In genomic region chr1:135258380-135259127, GRCm38 (mm10) we compare ENCODE assay signal across 9 mouse cellular contexts. TPM values are rescaled to one million over a fixed set of nuclear protein-coding genes. Genes with fewer than 3 reads are reported as not detected.
DNase-seq lines count a peak whose midpoint lies in the region; ATAC-seq lines count a peak whose summit lies in the region.
"Had no signal": no experiment of that assay in that cellular context is flagged by ENCODE, and none has a peak within 500 bp of the region (broad histone marks: within the 10 kb centered on the region; RNA-seq: fewer than 3 reads in every experiment).

Gene Elf3, minus strand, starts transcription at chr1:135258568.

- peak; percentile 70 for ATAC-seq in hindbrain, embryonic 13.5 days (ENCODE audit: low FRiP score)
- ATAC-seq in limb, embryonic 15.5 days (ENCODE audit: insufficient number of reproducible peaks, low FRiP score, low TSS enrichment, low read depth) = peak; percentile 30
- 0 out of 2 replicates have a peak, but pooled peaks have one; percentile 3 for ATAC-seq in monocyte, adult 5-6 weeks (replicated peaks; ENCODE audit: insufficient number of reproducible peaks, low FRiP score, low TSS enrichment, poor library complexity, severe bottlenecking)
- ATAC-seq in CD4-positive, CD25-positive, alpha-beta regulatory T cell, adult 4 months = no peak

- peaks cover 10% of the 10 kb centered on the region for H3K4me1 ChIP-seq in hindbrain, embryonic 13.5 days (replicated peaks)
- peaks cover 26% of the 10 kb centered on the region for H3K4me1 ChIP-seq in limb, embryonic 15.5 days

- 0 out of 2 replicates have a peak within 1 kb of the TSS, but pooled peaks have one; percentile 26 for H3K27ac ChIP-seq in hindbrain, embryonic 13.5 days
- H3K27ac ChIP-seq in limb, embryonic 15.5 days = peak within 1 kb of the TSS; percentile 81

- peak within 1 kb of the TSS; percentile 46 for H3K4me2 ChIP-seq in hindbrain, embryonic 13.5 days
- peak within 1 kb of the TSS; percentile 60 for H3K4me2 ChIP-seq in limb, embryonic 15.5 days

- peak within 1 kb of the TSS; percentile 49; the same call in 1 of the 2 replicates for H3K9ac ChIP-seq in hindbrain, embryonic 13.5 days
- H3K9ac ChIP-seq in limb, embryonic 15.5 days = no peak within 1 kb of the TSS

- H3K9me3 ChIP-seq in hindbrain, embryonic 13.5 days = no peaks in the 10 kb centered on the region
- H3K9me3 ChIP-seq in limb, embryonic 15.5 days = no peaks in the 10 kb centered on the region
- H3K9me3 ChIP-seq: G1E had no signal

- H3K4me3 ChIP-seq in hindbrain, embryonic 13.5 days = peak within 1 kb of the TSS; percentile 14; the same call in 1 of the 2 replicates
- peak within 1 kb of the TSS; percentile 31 for H3K4me3 ChIP-seq in limb, embryonic 15.5 days

- peaks cover 25% of the 10 kb centered on the region for H3K36me3 ChIP-seq in hindbrain, embryonic 13.5 days
- peaks cover 21% of the 10 kb centered on the region for H3K36me3 ChIP-seq in limb, embryonic 15.5 days
- H3K36me3 ChIP-seq: G1E had no signal

- H3K27me3 ChIP-seq in hindbrain, embryonic 13.5 days = peaks cover 16% of the 10 kb centered on the region
- H3K27me3 ChIP-seq in limb, embryonic 15.5 days = no peaks in the 10 kb centered on the region

- DNase-seq in heart, adult 18-20 months = peak; percentile 11 to 18
- DNase-seq in heart, postnatal 36 days = no peak
- DNase-seq in embryo, embryonic 11.5 days (ENCODE audit: low read depth, low spot score) = peak; percentile 51
- DNase-seq in spleen, postnatal 14 days (ENCODE audit: low spot score in 2 of 2) = no peak

- 9% methylated on average over 19 of the region's 19 CpGs for WGBS in hindbrain, embryonic 13.5 days
- 9% methylated on average over 19 of the region's 19 CpGs for WGBS in limb, embryonic 15.5 days

- intact Hi-C loops in heart, postnatal 36 days (cut with DNase I) = loop anchor here (1.0 to 2.0 kb wide), 3 partner anchors 86 to 110 kb away; no protein-coding TSS in a partner anchor

RNA-seq across cellular contexts. Expression of gene Elf3, which starts in this region (rescaled TPM):
- under 1 TPM in 1 of 2 experiments, not detected in 1; 0.54 TPM for total RNA-seq in heart, adult 18-20 months (2021)
- total RNA-seq in heart, postnatal 36 days (2021) = not detected
- 0.19 TPM in 2 replicates for polyA plus RNA-seq in hindbrain, embryonic 13.5 days (2015; fragmentation: Nextera tagmentation; extraction: Ambion mirVana)
- 14.3 and 14.9 TPM in 2 replicates for polyA plus RNA-seq in limb, embryonic 15.5 days (2015; fragmentation: Nextera tagmentation; extraction: Ambion mirVana)
- 0.19 TPM in 1 of 3 replicates, not detected in the others for total RNA-seq in monocyte, adult 5-6 weeks (2017)
- polyA plus RNA-seq in CD4-positive, CD25-positive, alpha-beta regulatory T cell, adult 4 months (2017; shearing (Covaris generic)) = not detected
- total RNA-seq: G1E had no signal
- polyA plus RNA-seq: G1E had no signal

Comparison
In these comparisons a context has a peak if more than half of its experiments do, and no peak if none do; other contexts are left out.
1. RNA of gene Elf3 (polyA plus RNA-seq): 14.3 to 14.9 TPM in limb, embryonic 15.5 days; 0.19 TPM in hindbrain, embryonic 13.5 days and not detected in CD4-positive, CD25-positive, alpha-beta regulatory T cell, adult 4 months; every median in the first group is over 10 times any median in the second.
2. Peak in DNase-seq in heart, adult 18-20 months; RNA of the gene not detected or under 1 TPM.
3. Peak in ATAC-seq, H3K4me3 ChIP-seq, H3K27ac ChIP-seq, H3K9ac ChIP-seq and H3K4me2 ChIP-seq in hindbrain, embryonic 13.5 days; RNA of the gene not detected or under 1 TPM.
4. Peak in ATAC-seq in monocyte, adult 5-6 weeks; RNA of the gene not detected or under 1 TPM.